Mouse (Mus musculus) forebrain, embryonic 15.5 days (tissue): Measurements from ENCODE around the gene Trak2. TPM values are rescaled to one million over a fixed set of nuclear protein-coding genes. Genes with fewer than 3 reads are reported as not detected.
"Not testable (repeated sequence)": the region's sequence is repeated elsewhere in the genome, so short reads cannot be mapped to it uniquely, and the experiment has no call there.

Source experiments
- ATAC-seq: fragments of 200-750 bp; cut with Nextera tagmentation; replicated peaks from 2 replicates; pipeline ENCODE4 v1.8.0; 2017; ENCODE audit warnings: mild to moderate bottlenecking, moderate TSS enrichment, moderate library complexity
- H3K27ac ChIP-seq: fragments of 300-500 bp; sonication (generic); replicated peaks from 2 replicates; pipeline ENCODE4 v1.5.1; 2015; ENCODE audit warnings: mild to moderate bottlenecking, inconsistent platforms
- H3K27me3 ChIP-seq: fragments of 300-500 bp; sonication (generic); 2 replicates; pipeline ENCODE4 v1.6.1; 2015; ENCODE audit warnings: inconsistent platforms
- H3K36me3 ChIP-seq: fragments of 300-500 bp; sonication (generic); 2 replicates; pipeline ENCODE4 v1.6.1; 2015; ENCODE audit warnings: mild to moderate bottlenecking, inconsistent platforms
- H3K4me1 ChIP-seq: fragments of 300-500 bp; sonication (generic); 2 replicates; pipeline ENCODE4 v1.6.1; 2015; ENCODE audit warnings: inconsistent platforms
- H3K4me2 ChIP-seq: fragments of 300-500 bp; sonication (generic); replicated peaks from 2 replicates; pipeline ENCODE4 v1.6.1; 2015; ENCODE audit warnings: mild to moderate bottlenecking, inconsistent platforms
- H3K4me3 ChIP-seq: fragments of 300-500 bp; sonication (generic); 2 replicates; pipeline ENCODE4 v1.5.1; 2015; ENCODE audit warnings: mild to moderate bottlenecking, inconsistent platforms
- H3K9ac ChIP-seq: fragments of 300-500 bp; sonication (generic); replicated peaks from 2 replicates; pipeline ENCODE4 v1.6.1; 2015; ENCODE audit warnings: mild to moderate bottlenecking, inconsistent platforms
- H3K9me3 ChIP-seq: fragments of 300-500 bp; sonication (generic); 2 replicates; pipeline ENCODE4 v1.6.1; 2016; ENCODE audit warnings: inconsistent platforms
- WGBS: fragments of 180-500 bp; shearing (Covaris S2); methylation state at CpG from one replicate; pipeline ENCODE4 v1.1.7; 2015; ENCODE audit warnings: mixed read lengths; 5-methylcytosine and 5-hydroxymethylcytosine counted together
- polyA plus RNA-seq: library from polyadenylated mRNA; unstranded; fragments of >200 nt; fragmentation: Nextera tagmentation; extraction: Ambion mirVana; gene quantifications from 2 replicates; pipeline ENCODE4 v1.2.1, GENCODE M21; 2015

The Trak2 gene
- polyA plus RNA-seq, 1 experiment from 2014 or later, result 21.3 TPM

DNA sequence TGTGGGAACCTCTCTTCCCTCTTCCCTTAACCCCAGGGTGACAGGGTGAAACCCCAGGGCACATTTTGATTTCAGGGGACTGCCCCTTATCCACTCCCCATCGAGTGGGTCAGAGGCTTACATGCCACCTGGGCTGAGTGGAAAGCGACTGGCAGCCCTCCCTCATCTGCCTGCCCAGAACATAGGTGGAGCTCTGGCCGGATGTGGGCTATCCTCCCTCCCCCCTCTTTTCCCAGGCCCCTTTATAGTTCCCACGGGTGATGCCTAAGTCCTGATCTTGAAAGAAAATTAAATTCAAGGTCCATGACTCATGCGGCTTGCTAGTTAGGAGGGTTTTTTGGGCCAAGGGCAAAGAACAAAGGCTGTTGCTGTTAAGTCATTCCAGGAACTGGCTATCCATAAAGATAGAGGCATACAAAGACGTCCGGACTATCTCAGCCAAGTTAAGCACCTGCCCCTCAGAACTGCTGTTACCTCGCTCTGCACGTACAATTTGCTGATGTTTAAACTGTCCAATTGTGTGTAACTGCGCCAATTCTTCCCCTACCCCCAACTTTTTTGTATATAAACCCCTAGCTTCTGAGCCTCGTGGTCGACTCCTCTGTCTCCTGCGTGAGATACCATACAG lies 113.4 kb downstream of the Trak2 start:
- H3K9me3 ChIP-seq, H3K27ac ChIP-seq: not testable (repeated sequence)
- 72% methylated on average over 13 of the region's 13 CpGs for WGBS

DNA sequence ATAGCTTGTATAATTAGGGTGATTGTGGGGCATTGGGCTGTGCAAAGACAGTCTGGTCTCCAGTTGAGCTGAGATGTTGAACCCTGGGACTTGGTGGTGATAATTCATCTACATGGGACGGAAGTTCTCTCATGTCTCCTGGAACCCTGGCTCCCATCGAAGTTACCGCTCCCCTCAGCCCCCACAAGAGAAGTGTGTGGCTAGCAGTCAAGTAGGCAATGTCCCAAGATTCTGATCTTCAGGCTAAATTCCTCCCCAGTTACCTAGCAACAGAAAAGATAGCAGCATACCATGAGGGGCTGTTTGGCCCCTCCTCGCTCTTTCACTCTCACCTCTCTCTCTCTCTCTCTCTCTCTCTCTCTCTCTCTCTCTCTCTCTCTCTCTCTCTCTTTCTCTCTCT lies 114.1 kb downstream of the Trak2 start:
- not testable (repeated sequence) for H3K9me3 ChIP-seq, H3K9ac ChIP-seq, H3K4me2 ChIP-seq, ATAC-seq, H3K4me3 ChIP-seq, H3K27me3 ChIP-seq, H3K27ac ChIP-seq, H3K36me3 ChIP-seq, H3K4me1 ChIP-seq
- WGBS, result 79% methylated on average over 4 of the region's 4 CpGs

More for the DNA sequence above, 113.4 kb downstream of the Trak2 start:
- H3K36me3 ChIP-seq, H3K4me1 ChIP-seq, H3K4me3 ChIP-seq, H3K4me2 ChIP-seq, H3K27me3 ChIP-seq, ATAC-seq, H3K9ac ChIP-seq: not testable (repeated sequence)

- H3K4me2 ChIP-seq, H3K4me3 ChIP-seq, H3K27ac ChIP-seq, H3K4me1 ChIP-seq, ATAC-seq, H3K9ac ChIP-seq, H3K36me3 ChIP-seq, H3K9me3 ChIP-seq, H3K27me3 ChIP-seq: not testable (repeated sequence)
- 78% methylated on average over 3 of the region's 3 CpGs for WGBS
These were observed 116.4 kb downstream of the Trak2 start for GRCm38 (mm10) chr1:58856811-58857210.

Other genes starting within 250 kb of the Trak2 start
- 4.6 and 5.6 TPM in 2 replicates for gene Casp8, start 178.1 kb downstream of the Trak2 start, polyA plus RNA-seq
- 99.6 and 104 TPM in 2 replicates for gene Stradb, start 92 bp upstream of the Trak2 start, polyA plus RNA-seq
- gene C2cd6, start 121.5 kb upstream of the Trak2 start, polyA plus RNA-seq, result not detected in 2 replicates
- gene Tmem237, start 147.0 kb upstream of the Trak2 start, polyA plus RNA-seq, result 51.5 and 52.9 TPM in 2 replicates
- 0.76 and 0.77 TPM in 2 replicates for gene Mpp4, start 190.0 kb upstream of the Trak2 start, polyA plus RNA-seq